Mouse (Mus musculus) stomach, embryonic 15.5 days (tissue): ENCODE measurements at regions not wholly inside any gene's neighbourhood (a gene's known extent, or its start where the extent isn't known, plus 50 kb on each side); places are given as distances from the start of the nearest gene placed in this dataset.

ENCODE experiments used
- ATAC-seq: fragments of 200-750 bp; cut with Nextera tagmentation; 2 replicates; pipeline ENCODE4 v1.8.0; 2017; ENCODE audit warnings: low read depth, moderate number of reproducible peaks, moderate TSS enrichment; ENCODE audit not compliant: insufficient read depth, low FRiP score
- H3K27ac ChIP-seq: fragments of 300-500 bp; sonication (generic); 2 replicates; pipeline ENCODE4 v1.5.1; 2015; ENCODE audit warnings: mild to moderate bottlenecking, inconsistent platforms
- H3K27me3 ChIP-seq: fragments of 300-500 bp; sonication (generic); replicated peaks from 2 replicates; pipeline ENCODE4 v1.6.1; 2015; ENCODE audit warnings: inconsistent platforms
- H3K36me3 ChIP-seq: fragments of 300-500 bp; sonication (generic); 2 replicates; pipeline ENCODE4 v1.6.1; 2015; ENCODE audit warnings: inconsistent platforms
- H3K4me1 ChIP-seq: fragments of 300-500 bp; sonication (generic); 2 replicates; pipeline ENCODE4 v1.6.1; 2015; ENCODE audit warnings: inconsistent platforms
- H3K4me2 ChIP-seq: fragments of 300-500 bp; sonication (generic); 2 replicates; pipeline ENCODE4 v1.6.1; 2015; ENCODE audit warnings: mild to moderate bottlenecking, inconsistent platforms
- H3K4me3 ChIP-seq: fragments of 300-500 bp; sonication (generic); replicated peaks from 2 replicates; pipeline ENCODE4 v1.5.1; 2015; ENCODE audit warnings: inconsistent platforms
- H3K9ac ChIP-seq: fragments of 300-500 bp; sonication (generic); 2 replicates; pipeline ENCODE4 v1.6.1; 2015; ENCODE audit warnings: inconsistent platforms
- H3K9me3 ChIP-seq: fragments of 300-500 bp; sonication (generic); 2 replicates; pipeline ENCODE4 v1.6.1; 2016; ENCODE audit warnings: inconsistent platforms
- WGBS: fragments of 180-500 bp; shearing (Covaris S2); methylation state at CpG from one replicate; pipeline ENCODE4 v1.1.7; 2015; 5-methylcytosine and 5-hydroxymethylcytosine counted together

GRCm38 (mm10) chr10:37079535-37079934 lies 59.2 kb downstream of the Marcks start:
- WGBS, result 61% methylated on average over 6 of the region's 6 CpGs
- H3K27ac ChIP-seq, result no peak overlapping the region
- H3K27me3 ChIP-seq, result no peaks in the 10 kb centered on the region
- no peak overlapping the region for H3K4me2 ChIP-seq
- ATAC-seq, result no peak
- H3K9me3 ChIP-seq, result no peaks in the 10 kb centered on the region
- peaks cover 16% of the 10 kb centered on the region for H3K4me1 ChIP-seq
- no peaks in the 10 kb centered on the region for H3K36me3 ChIP-seq
- no peak overlapping the region for H3K4me3 ChIP-seq
- no peak overlapping the region for H3K9ac ChIP-seq

- ATAC-seq, result peak; percentile 92
- peak overlapping the region; percentile 55 for H3K27ac ChIP-seq
Measured at GRCm38 (mm10) chr10:37078439-37078838, 60.3 kb downstream of the Marcks start.

GRCm38 (mm10) chr10:37077741-37078140 lies 61.0 kb downstream of the Marcks start:
- Histone ChIP-seq H3K9ac (no peak overlapping the region), H3K9me3 (no peaks in the 10 kb centered on the region), H3K4me2 (no peak overlapping the region), H3K36me3 (no peaks in the 10 kb centered on the region), H3K27me3 (no peaks in the 10 kb centered on the region), H3K27ac (peak overlapping the region; percentile 55), H3K4me1 (peaks cover 16% of the 10 kb centered on the region), H3K4me3 (no peak overlapping the region)
- WGBS, result 84% methylated on average over 2 of the region's 2 CpGs
- no peak for ATAC-seq

More at GRCm38 (mm10) chr10:37078439-37078838, 60.3 kb downstream of the Marcks start:
- no peak overlapping the region for H3K4me3 ChIP-seq
- 18% methylated on average over 5 of the region's 5 CpGs for WGBS
- no peaks in the 10 kb centered on the region for H3K27me3 ChIP-seq
- peaks cover 16% of the 10 kb centered on the region for H3K4me1 ChIP-seq
- no peaks in the 10 kb centered on the region for H3K9me3 ChIP-seq
- no peaks in the 10 kb centered on the region for H3K36me3 ChIP-seq
- no peak overlapping the region for H3K4me2 ChIP-seq
- no peak overlapping the region for H3K9ac ChIP-seq

GRCm38 (mm10) chr10:37072834-37073233 lies 65.9 kb downstream of the Marcks start:
- Histone ChIP-seq H3K9me3 (no peaks in the 10 kb centered on the region), H3K27ac (no peak overlapping the region), H3K4me1 (peaks cover 4% of the 10 kb centered on the region; the same call in 1 of the 2 replicates), H3K4me3 (no peak overlapping the region), H3K27me3 (no peaks in the 10 kb centered on the region), H3K36me3 (no peaks in the 10 kb centered on the region), H3K4me2 (no peak overlapping the region), H3K9ac (no peak overlapping the region)
- 6% methylated on average over 5 of the region's 5 CpGs for WGBS
- ATAC-seq, result no peak

GRCm38 (mm10) chr10:37072061-37072460 lies 66.7 kb downstream of the Marcks start:
- ATAC-seq, result no peak
- Histone ChIP-seq H3K36me3 (no peaks in the 10 kb centered on the region), H3K9ac (no peak overlapping the region), H3K9me3 (no peaks in the 10 kb centered on the region), H3K27ac (no peak overlapping the region), H3K4me2 (no peak overlapping the region), H3K4me1 (no peaks in the 10 kb centered on the region; the same call in 1 of the 2 replicates), H3K4me3 (no peak overlapping the region), H3K27me3 (no peaks in the 10 kb centered on the region)
- WGBS, result 92% methylated on average over 5 of the region's 5 CpGs

- Histone ChIP-seq H3K27me3 (no peaks in the 10 kb centered on the region), H3K36me3 (no peaks in the 10 kb centered on the region), H3K4me1 (no peaks in the 10 kb centered on the region; the same call in 1 of the 2 replicates), H3K27ac (no peak overlapping the region), H3K9me3 (no peaks in the 10 kb centered on the region), H3K4me2 (no peak overlapping the region), H3K9ac (no peak overlapping the region), H3K4me3 (no peak overlapping the region)
- 77% methylated on average over 2 of the region's 2 CpGs for WGBS
- ATAC-seq, result no peak
Measured at GRCm38 (mm10) chr10:37071420-37071819, 67.3 kb downstream of the Marcks start.
